Mouse (Mus musculus) midbrain, embryonic 11.5 days (tissue): ENCODE data around the gene Dnajc9. TPM values are rescaled to one million over a fixed set of nuclear protein-coding genes. Genes with fewer than 3 reads are reported as not detected.

Experiments used
- ATAC-seq: fragments of 200-750 bp; cut with Nextera tagmentation; 2 replicates; pipeline ENCODE4 v1.8.0; 2017; ENCODE audit warnings: moderate TSS enrichment, moderate library complexity; ENCODE audit not compliant: low FRiP score
- DNase-seq: peaks from one replicate; pipeline ENCODE4 v3.0.0; 2015; ENCODE audit warnings: low spot score; ENCODE audit errors: missing footprints
- H3K27ac ChIP-seq: fragments of 300-500 bp; sonication (generic); 2 replicates; pipeline ENCODE4 v1.5.1; 2014; ENCODE audit warnings: low read depth, low read length
- H3K27me3 ChIP-seq: fragments of 300-500 bp; sonication (generic); 2 replicates; pipeline ENCODE4 v1.6.1; 2014; ENCODE audit warnings: mild to moderate bottlenecking, low read length, moderate library complexity, mixed read lengths; ENCODE audit not compliant: control insufficient read depth, insufficient read depth
- H3K36me3 ChIP-seq: fragments of 300-500 bp; sonication (generic); 2 replicates; pipeline ENCODE4 v1.6.1; 2014; ENCODE audit warnings: mild to moderate bottlenecking, low read length, moderate library complexity, mixed read lengths; ENCODE audit not compliant: control insufficient read depth, insufficient read depth
- H3K4me1 ChIP-seq: fragments of 300-500 bp; sonication (generic); 2 replicates; pipeline ENCODE4 v1.6.1; 2014; ENCODE audit warnings: low read length; ENCODE audit not compliant: control insufficient read depth, insufficient read depth
- H3K4me2 ChIP-seq: fragments of 300-500 bp; sonication (generic); 2 replicates; pipeline ENCODE4 v1.6.1; 2014; ENCODE audit warnings: mild to moderate bottlenecking, moderate library complexity
- H3K4me3 ChIP-seq: fragments of 300-500 bp; sonication (generic); 2 replicates; pipeline ENCODE4 v1.5.1; 2014; ENCODE audit warnings: low read depth, low read length
- H3K9ac ChIP-seq: fragments of 300-500 bp; sonication (generic); 2 replicates; pipeline ENCODE4 v1.6.1; 2014; ENCODE audit warnings: low read length
- H3K9me3 ChIP-seq: fragments of 300-500 bp; sonication (generic); 2 replicates; pipeline ENCODE4 v1.6.1; 2016; ENCODE audit warnings: low read length; ENCODE audit not compliant: control insufficient read depth
- WGBS: fragments of 180-500 bp; shearing (Covaris S2); extraction: QIAGEN DNeasy Blood & Tissue Kit; methylation state at CpG from one replicate; pipeline ENCODE4 v1.1.7; 2014; 5-methylcytosine and 5-hydroxymethylcytosine counted together
- polyA plus RNA-seq: library from polyadenylated mRNA; unstranded; fragments of >200 nt; fragmentation: Nextera tagmentation; extraction: Ambion mirVana; gene quantifications from 2 replicates; pipeline ENCODE4 v1.2.1, GENCODE M21; 2014

Gene Dnajc9
- polyA plus RNA-seq, 1 experiment from 2014 or later, result 296 TPM

DNA sequence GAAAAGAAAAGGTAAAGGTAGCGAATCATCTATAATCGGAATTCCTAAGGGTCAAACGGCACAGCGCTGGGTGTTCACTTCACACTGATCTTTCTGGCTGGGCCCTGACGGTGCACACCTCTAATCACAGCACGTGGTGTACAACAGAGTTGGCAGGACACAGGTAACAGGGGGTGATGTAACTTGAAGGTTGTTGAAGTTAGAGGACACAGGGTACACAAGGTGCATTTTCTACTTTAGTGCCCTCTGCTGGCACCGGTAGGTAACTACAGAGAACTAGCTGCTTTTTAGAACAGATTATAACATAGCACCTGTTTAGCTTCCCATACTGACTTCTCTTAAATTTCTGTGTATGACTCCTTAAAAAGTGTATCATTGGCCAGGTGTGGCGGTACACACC, 48.6 kb downstream of the Dnajc9 start:
- Histone ChIP-seq H3K27ac (no peak overlapping the region), H3K4me1 (no peaks in the 10 kb centered on the region), H3K27me3 (no peaks in the 10 kb centered on the region), H3K9ac (no peak overlapping the region), H3K4me2 (no peak overlapping the region), H3K9me3 (no peaks in the 10 kb centered on the region), H3K36me3 (peaks cover 9% of the 10 kb centered on the region), H3K4me3 (no peak overlapping the region)
- DNase-seq (peak; percentile 87), ATAC-seq (no peak)
- WGBS, result 77% methylated on average over 8 of the region's 8 CpGs

DNA sequence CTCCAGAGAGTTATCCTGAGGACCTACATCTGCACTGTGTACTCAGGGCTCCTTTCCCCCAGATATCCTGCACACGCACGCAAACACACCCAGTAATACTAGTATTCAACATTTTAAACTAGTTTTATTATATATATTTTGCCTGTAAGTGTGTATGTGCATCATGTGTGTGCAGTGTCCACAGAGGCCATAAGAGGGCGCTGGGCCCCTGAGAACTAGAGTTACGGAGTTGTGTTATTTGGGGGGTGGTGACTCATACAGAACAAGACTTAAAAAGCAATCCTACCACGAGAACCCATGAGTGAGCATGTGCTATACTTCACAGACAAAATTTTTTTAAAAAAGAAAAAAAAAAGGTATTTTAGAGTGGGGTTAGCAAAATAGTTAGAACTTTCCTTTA, 49.3 kb downstream of the Dnajc9 start:
- no peak for ATAC-seq
- 94% methylated on average over 5 of the region's 5 CpGs for WGBS
- no peak for DNase-seq

More for the DNA sequence above, 49.3 kb downstream of the Dnajc9 start:
- Histone ChIP-seq H3K27me3 (no peaks in the 10 kb centered on the region), H3K9me3 (no peaks in the 10 kb centered on the region), H3K4me2 (no peak overlapping the region), H3K9ac (no peak overlapping the region), H3K4me1 (no peaks in the 10 kb centered on the region), H3K27ac (no peak overlapping the region), H3K4me3 (no peak overlapping the region), H3K36me3 (peaks cover 9% of the 10 kb centered on the region)

Other genes starting within 250 kb of the Dnajc9 start
- 4.5 and 6.6 TPM in 2 replicates for gene Kcnk5, start 207.1 kb downstream of the Dnajc9 start, polyA plus RNA-seq
- gene Kcnk16, start 119.7 kb downstream of the Dnajc9 start, polyA plus RNA-seq, result not detected in 2 replicates
- gene Nudt13, start 94.2 kb downstream of the Dnajc9 start, polyA plus RNA-seq, result 6.6 and 7.1 TPM in 2 replicates
- 73.3 and 74.8 TPM in 2 replicates for gene Ecd, start 40.8 kb downstream of the Dnajc9 start, polyA plus RNA-seq
- gene Fam149b, start 40.7 kb downstream of the Dnajc9 start, polyA plus RNA-seq, result 53.8 and 58.9 TPM in 2 replicates
- 71.8 and 73.0 TPM in 2 replicates for gene Mrps16, start 4.7 kb upstream of the Dnajc9 start, polyA plus RNA-seq
- gene Cfap70, start 63.3 kb upstream of the Dnajc9 start, polyA plus RNA-seq, result 0.33 and 0.44 TPM in 2 replicates
- gene Anxa7, start 91.2 kb upstream of the Dnajc9 start, polyA plus RNA-seq, result 11.9 TPM in 2 replicates
- 0.83 and 1.1 TPM in 2 replicates for gene Mss51, start 108.0 kb upstream of the Dnajc9 start, polyA plus RNA-seq
- gene Ppp3cb, start 157.7 kb upstream of the Dnajc9 start, polyA plus RNA-seq, result 58.4 and 66.2 TPM in 2 replicates